8 mouse cellular contexts compared by ENCODE assay signal in genomic region chr5:76905405-76906154, GRCm38 (mm10). TPM values are rescaled to one million over a fixed set of nuclear protein-coding genes. Genes with fewer than 3 reads are reported as not detected.
DNase-seq lines count a peak whose midpoint lies in the region; ATAC-seq lines count a peak whose summit lies in the region.

Aasdh (minus strand) TSS chr5:76905514.

- ATAC-seq in hindbrain, embryonic 15.5 days (ENCODE audit: low FRiP score, low read depth): peak; percentile 99

- peak; percentile 95 for DNase-seq in T-cell, adult 2 months (ENCODE audit: low spot score)
- peak; percentile 96 to 97 for DNase-seq in cerebellum, postnatal 36 days
- peak; percentile 96 to 97 for DNase-seq in frontal cortex, postnatal 36 days (ENCODE audit: low spot score in 2 of 2)
- peak; percentile 89 for DNase-seq in left cerebral cortex, adult 11 months (ENCODE audit: low spot score)
- DNase-seq in lung, postnatal 4 days: peak; percentile 96 to 98
- peak; percentile 96 for DNase-seq in retina, postnatal 7 days (ENCODE audit: low read depth, low spot score)
- DNase-seq in urinary bladder, adult 2 months (ENCODE audit: low spot score): peak; percentile 97

- H3K36me3 ChIP-seq in hindbrain, embryonic 15.5 days: no peaks in the 10 kb centered on the region

- no peaks in the 10 kb centered on the region for H3K9me3 ChIP-seq in hindbrain, embryonic 15.5 days

- WGBS in hindbrain, embryonic 15.5 days: under 1% methylated on average over 44 of the region's 47 CpGs

- no peaks in the 10 kb centered on the region for H3K27me3 ChIP-seq in hindbrain, embryonic 15.5 days

- H3K4me1 ChIP-seq in hindbrain, embryonic 15.5 days (replicated peaks): peaks cover 13% of the 10 kb centered on the region

- H3K4me3 ChIP-seq in hindbrain, embryonic 15.5 days: peak within 1 kb of the TSS; percentile 76

- H3K9ac ChIP-seq in hindbrain, embryonic 15.5 days: peak within 1 kb of the TSS; percentile 79

- H3K27ac ChIP-seq in hindbrain, embryonic 15.5 days (replicated peaks): peak within 1 kb of the TSS; percentile 91

- H3K4me2 ChIP-seq in hindbrain, embryonic 15.5 days: peak within 1 kb of the TSS; percentile 68

RNA-seq across cellular contexts. Expression of gene Aasdh, which starts in this region (rescaled TPM):
- 17.8 and 18.0 TPM in 2 replicates for polyA plus RNA-seq in hindbrain, embryonic 15.5 days (2015; fragmentation: Nextera tagmentation; extraction: Ambion mirVana)
- 28.3 and 35.2 TPM in 2 replicates for polyA plus RNA-seq in urinary bladder, adult 2 months (2012; rRNA removed)

Comparison
In these comparisons a context has a peak if more than half of its experiments do, and no peak if none do; other contexts are left out.
1. Peak in every context shown above with its lines: DNase-seq, ATAC-seq, H3K4me3 ChIP-seq and H3K27ac ChIP-seq.